Mouse (Mus musculus): ENCODE data around the gene Cpt1c. TPM values are rescaled to one million over a fixed set of nuclear protein-coding genes. Genes with fewer than 3 reads are reported as not detected.

Cpt1c gene
- polyA plus RNA-seq, 1 experiment = 5.6 TPM

- Histone ChIP-seq H3K27me3 (replicated peaks; ENCODE audit: control insufficient read depth, insufficient read depth, low read length) (no peaks in the 10 kb centered on the region), H3K36me3 (ENCODE audit: control insufficient read depth, insufficient read depth, low read length) (peaks cover 2% of the 10 kb centered on the region), H3K4me1 (ENCODE audit: control insufficient read depth, insufficient read depth, low read length) (no peaks in the 10 kb centered on the region), H3K27ac (ENCODE audit: insufficient read depth, low read depth, low read length) (no peak overlapping the region), H3K4me3 (ENCODE audit: insufficient read depth, low read depth, low read length) (no peak overlapping the region)
- TF ChIP-seq CTCF (conservative IDR thresholded peaks at IDR 0.05; ENCODE audit: insufficient read depth, insufficient read length, low read depth, low read length) (no peak), POLR2A (IDR thresholded peaks at IDR 0.05; ENCODE audit: low read depth, low read length) (no peak)
- no peak for DNase-seq
- 94% methylated on average over 30 of the region's 30 CpGs for WGBS
These were observed 33.2 kb upstream of the Cpt1c start for GRCm38 (mm10) chr7:45007846-45008245.

- Histone ChIP-seq H3K27me3 (replicated peaks; ENCODE audit: control insufficient read depth, insufficient read depth, low read length) (no peaks in the 10 kb centered on the region), H3K36me3 (ENCODE audit: control insufficient read depth, insufficient read depth, low read length) (peaks cover 2% of the 10 kb centered on the region), H3K27ac (ENCODE audit: insufficient read depth, low read depth, low read length) (no peak overlapping the region), H3K4me3 (ENCODE audit: insufficient read depth, low read depth, low read length) (no peak overlapping the region), H3K4me1 (ENCODE audit: control insufficient read depth, insufficient read depth, low read length) (no peaks in the 10 kb centered on the region)
- WGBS = 93% methylated on average over 29 of the region's 29 CpGs
- TF ChIP-seq POLR2A (IDR thresholded peaks at IDR 0.05; ENCODE audit: low read depth, low read length) (no peak), CTCF (conservative IDR thresholded peaks at IDR 0.05; ENCODE audit: insufficient read depth, insufficient read length, low read depth, low read length) (no peak)
- no peak for DNase-seq
These were observed 32.5 kb upstream of the Cpt1c start for GRCm38 (mm10) chr7:45007141-45007540.

GRCm38 (mm10) chr7:45006503-45006902 is 31.9 kb upstream of the Cpt1c start:
- Histone ChIP-seq H3K4me1 (ENCODE audit: control insufficient read depth, insufficient read depth, low read length) (no peaks in the 10 kb centered on the region), H3K4me3 (ENCODE audit: insufficient read depth, low read depth, low read length) (no peak overlapping the region), H3K36me3 (ENCODE audit: control insufficient read depth, insufficient read depth, low read length) (peaks cover 2% of the 10 kb centered on the region), H3K27ac (ENCODE audit: insufficient read depth, low read depth, low read length) (no peak overlapping the region), H3K27me3 (replicated peaks; ENCODE audit: control insufficient read depth, insufficient read depth, low read length) (no peaks in the 10 kb centered on the region)
- no peak for TF ChIP-seq POLR2A (IDR thresholded peaks at IDR 0.05; ENCODE audit: low read depth, low read length)
- no peak for TF ChIP-seq CTCF (conservative IDR thresholded peaks at IDR 0.05; ENCODE audit: insufficient read depth, insufficient read length, low read depth, low read length)
- WGBS = 92% methylated on average over 12 of the region's 12 CpGs
- DNase-seq = no peak

- 86% methylated on average over 6 of the region's 6 CpGs for WGBS
- no peaks in the 10 kb centered on the region for H3K27me3 ChIP-seq (replicated peaks; ENCODE audit: control insufficient read depth, insufficient read depth, low read length)
- TF ChIP-seq CTCF (conservative IDR thresholded peaks at IDR 0.05; ENCODE audit: insufficient read depth, insufficient read length, low read depth, low read length) = no peak
- no peak overlapping the region for H3K27ac ChIP-seq (ENCODE audit: insufficient read depth, low read depth, low read length)
- no peak for DNase-seq
- peaks cover 4% of the 10 kb centered on the region for H3K36me3 ChIP-seq (ENCODE audit: control insufficient read depth, insufficient read depth, low read length)
- H3K4me3 ChIP-seq (ENCODE audit: insufficient read depth, low read depth, low read length) = no peak overlapping the region
- H3K4me1 ChIP-seq (ENCODE audit: control insufficient read depth, insufficient read depth, low read length) = no peaks in the 10 kb centered on the region
These were observed 30.8 kb upstream of the Cpt1c start for GRCm38 (mm10) chr7:45005321-45005992.

- Histone ChIP-seq H3K36me3 (ENCODE audit: control insufficient read depth, insufficient read depth, low read length) (peaks cover 4% of the 10 kb centered on the region), H3K27me3 (replicated peaks; ENCODE audit: control insufficient read depth, insufficient read depth, low read length) (no peaks in the 10 kb centered on the region)
- WGBS = 64% methylated on average over 3 of the region's 3 CpGs
These were observed 29.9 kb upstream of the Cpt1c start for GRCm38 (mm10) chr7:45004546-45004945.

GRCm38 (mm10) chr7:45002440-45002839 is 27.8 kb upstream of the Cpt1c start:
- H3K4me3 ChIP-seq (ENCODE audit: insufficient read depth, low read depth, low read length) = no peak overlapping the region
- WGBS = 81% methylated on average over 7 of the region's 7 CpGs
- peaks cover 4% of the 10 kb centered on the region for H3K36me3 ChIP-seq (ENCODE audit: control insufficient read depth, insufficient read depth, low read length)
- no peak for TF ChIP-seq CTCF (conservative IDR thresholded peaks at IDR 0.05; ENCODE audit: insufficient read depth, insufficient read length, low read depth, low read length)
- no peak for TF ChIP-seq POLR2A (IDR thresholded peaks at IDR 0.05; ENCODE audit: low read depth, low read length)
- H3K4me1 ChIP-seq (ENCODE audit: control insufficient read depth, insufficient read depth, low read length) = peaks cover 6% of the 10 kb centered on the region; the same call in 1 of the 2 replicates
- no peak for DNase-seq
- no peaks in the 10 kb centered on the region for H3K27me3 ChIP-seq (replicated peaks; ENCODE audit: control insufficient read depth, insufficient read depth, low read length)
- no peak overlapping the region for H3K27ac ChIP-seq (ENCODE audit: insufficient read depth, low read depth, low read length)

More at GRCm38 (mm10) chr7:45004546-45004945, 29.9 kb upstream of the Cpt1c start:
- H3K4me3 ChIP-seq (ENCODE audit: insufficient read depth, low read depth, low read length) = no peak overlapping the region
- peaks cover 2% of the 10 kb centered on the region; the same call in 1 of the 2 replicates for H3K4me1 ChIP-seq (ENCODE audit: control insufficient read depth, insufficient read depth, low read length)
- DNase-seq = no peak
- TF ChIP-seq POLR2A (IDR thresholded peaks at IDR 0.05; ENCODE audit: low read depth, low read length) (no peak), CTCF (conservative IDR thresholded peaks at IDR 0.05; ENCODE audit: insufficient read depth, insufficient read length, low read depth, low read length) (no peak)
- no peak overlapping the region for H3K27ac ChIP-seq (ENCODE audit: insufficient read depth, low read depth, low read length)

- TF ChIP-seq POLR2A (IDR thresholded peaks at IDR 0.05; ENCODE audit: low read depth, low read length) = no peak
- TF ChIP-seq CTCF (conservative IDR thresholded peaks at IDR 0.05; ENCODE audit: insufficient read depth, insufficient read length, low read depth, low read length) = no peak
- H3K4me3 ChIP-seq (ENCODE audit: insufficient read depth, low read depth, low read length) = no peak overlapping the region
- H3K36me3 ChIP-seq (ENCODE audit: control insufficient read depth, insufficient read depth, low read length) = peaks cover 2% of the 10 kb centered on the region; the same call in 1 of the 2 replicates
- H3K27me3 ChIP-seq (replicated peaks; ENCODE audit: control insufficient read depth, insufficient read depth, low read length) = no peaks in the 10 kb centered on the region
- 60% methylated on average over 21 of the region's 21 CpGs for WGBS
- H3K27ac ChIP-seq (ENCODE audit: insufficient read depth, low read depth, low read length) = no peak overlapping the region
- peaks cover 11% of the 10 kb centered on the region; the same call in 1 of the 2 replicates for H3K4me1 ChIP-seq (ENCODE audit: control insufficient read depth, insufficient read depth, low read length)
- DNase-seq = peak; percentile 24
These were observed 26.0 kb upstream of the Cpt1c start for GRCm38 (mm10) chr7:45000539-45001114.
